Mouse (Mus musculus) hindbrain, embryonic 14.5 days (tissue): ENCODE data around the gene Pdcd7. TPM values are rescaled to one million over a fixed set of nuclear protein-coding genes. Genes with fewer than 3 reads are reported as not detected.

Source experiments
- ATAC-seq: fragments of 200-750 bp; cut with Nextera tagmentation; 2 replicates; pipeline ENCODE4 v1.8.0; 2017; ENCODE audit warnings: moderate number of reproducible peaks, mild to moderate bottlenecking, moderate TSS enrichment, moderate library complexity; ENCODE audit not compliant: low FRiP score
- DNase-seq: peaks from one replicate; pipeline ENCODE4 v3.0.0-alpha.2; 2015; ENCODE audit warnings: low spot score
- H3K27ac ChIP-seq: fragments of 300-500 bp; sonication (generic); 2 replicates; pipeline ENCODE4 v1.5.1; 2014; ENCODE audit warnings: mild to moderate bottlenecking, moderate library complexity
- H3K27me3 ChIP-seq: fragments of 300-500 bp; sonication (generic); 2 replicates; pipeline ENCODE4 v1.6.1; 2014; ENCODE audit warnings: mild to moderate bottlenecking, low read length, mixed read lengths; ENCODE audit not compliant: control insufficient read depth, insufficient read depth
- H3K36me3 ChIP-seq: fragments of 300-500 bp; sonication (generic); replicated peaks from 2 replicates; pipeline ENCODE4 v1.6.1; 2014; ENCODE audit not compliant: control insufficient read depth, insufficient read depth
- H3K4me1 ChIP-seq: fragments of 300-500 bp; sonication (generic); replicated peaks from 2 replicates; pipeline ENCODE4 v1.6.1; 2014; ENCODE audit warnings: antibody characterized with exemption, low read length, mixed read lengths; ENCODE audit not compliant: control insufficient read depth, insufficient read depth
- H3K4me2 ChIP-seq: fragments of 300-500 bp; sonication (generic); replicated peaks from 2 replicates; pipeline ENCODE4 v1.6.1; 2014; ENCODE audit warnings: mild to moderate bottlenecking, moderate library complexity
- H3K4me3 ChIP-seq: fragments of 300-500 bp; sonication (generic); replicated peaks from 2 replicates; pipeline ENCODE4 v1.5.1; 2014; ENCODE audit warnings: mild to moderate bottlenecking, low read length
- H3K9ac ChIP-seq: fragments of 300-500 bp; sonication (generic); 2 replicates; pipeline ENCODE4 v1.6.1; 2014
- H3K9me3 ChIP-seq: fragments of 300-500 bp; sonication (generic); 2 replicates; pipeline ENCODE4 v1.6.1; 2016; ENCODE audit warnings: low read length; ENCODE audit not compliant: control insufficient read depth
- WGBS: fragments of 180-500 bp; shearing (Covaris S2); extraction: QIAGEN DNeasy Blood & Tissue Kit; methylation state at CpG from one replicate; pipeline ENCODE4 v1.1.7; 2014; 5-methylcytosine and 5-hydroxymethylcytosine counted together
- polyA plus RNA-seq: library from polyadenylated mRNA; unstranded; fragments of >200 nt; fragmentation: Nextera tagmentation; extraction: Ambion mirVana; gene quantifications from 2 replicates; pipeline ENCODE4 v1.2.1, GENCODE M21; 2014

Pdcd7 gene
- polyA plus RNA-seq, 1 experiment from 2014 or later, result 10.7 TPM

GRCm38 (mm10) chr9:65386373-65387140, 40.7 kb downstream of the Pdcd7 start:
- ATAC-seq, result no peak
- Histone ChIP-seq H3K27ac (no peak overlapping the region), H3K27me3 (peaks cover 19% of the 10 kb centered on the region), H3K9ac (no peak overlapping the region), H3K4me1 (0 out of 2 replicates have a peak, but pooled peaks cover 3% of the 10 kb centered on the region), H3K4me2 (no peak overlapping the region), H3K9me3 (no peaks in the 10 kb centered on the region), H3K4me3 (no peak overlapping the region), H3K36me3 (no peaks in the 10 kb centered on the region)
- DNase-seq, result no peak
- 36% methylated on average over 8 of the region's 8 CpGs for WGBS

GRCm38 (mm10) chr9:65390752-65391612, 45.1 kb downstream of the Pdcd7 start:
- WGBS, result 17% methylated on average over 93 of the region's 96 CpGs

GRCm38 (mm10) chr9:65391613-65391964, 45.7 kb downstream of the Pdcd7 start, which contains the start of gene Kbtbd13:
Gene Kbtbd13, minus strand, starts transcription at chr9:65391652.
- Histone ChIP-seq H3K4me3 (peak within 1 kb of the TSS; percentile 38), H3K4me1 (0 out of 2 replicates have a peak, but pooled peaks cover 3% of the 10 kb centered on the region), H3K9ac (peak within 1 kb of the TSS; percentile 47), H3K27me3 (peaks cover 32% of the 10 kb centered on the region), H3K4me2 (peak within 1 kb of the TSS; percentile 57), H3K36me3 (no peaks in the 10 kb centered on the region), H3K27ac (no peak within 1 kb of the TSS), H3K9me3 (no peaks in the 10 kb centered on the region)
- ATAC-seq, result no peak
- no peak for DNase-seq
- 44% methylated on average over 8 of the region's 8 CpGs for WGBS

More at GRCm38 (mm10) chr9:65390752-65391612, 45.1 kb downstream of the Pdcd7 start:
- H3K27me3 ChIP-seq, result peaks cover 32% of the 10 kb centered on the region
- 0 out of 2 replicates have a peak, but pooled peaks cover 3% of the 10 kb centered on the region for H3K4me1 ChIP-seq
- DNase-seq, result peak; percentile 51
- peak overlapping the region; percentile 38 for H3K4me3 ChIP-seq
- H3K27ac ChIP-seq, result no peak overlapping the region
- peak overlapping the region; percentile 47 for H3K9ac ChIP-seq
- ATAC-seq, result no peak
- peak overlapping the region; percentile 57 for H3K4me2 ChIP-seq
- H3K9me3 ChIP-seq, result no peaks in the 10 kb centered on the region
- no peaks in the 10 kb centered on the region for H3K36me3 ChIP-seq

GRCm38 (mm10) chr9:65392638-65393364, 46.9 kb downstream of the Pdcd7 start:
- H3K4me2 ChIP-seq, result no peak overlapping the region
- H3K27ac ChIP-seq, result no peak overlapping the region
- H3K4me1 ChIP-seq, result 0 out of 2 replicates have a peak, but pooled peaks cover 3% of the 10 kb centered on the region
- peak; percentile 62 for DNase-seq
- no peaks in the 10 kb centered on the region for H3K9me3 ChIP-seq
- H3K36me3 ChIP-seq, result no peaks in the 10 kb centered on the region
- ATAC-seq, result no peak
- WGBS, result 27% methylated on average over 6 of the region's 6 CpGs
- H3K9ac ChIP-seq, result no peak overlapping the region
- no peak overlapping the region for H3K4me3 ChIP-seq
- peaks cover 32% of the 10 kb centered on the region for H3K27me3 ChIP-seq

GRCm38 (mm10) chr9:65393606-65394005, 47.7 kb downstream of the Pdcd7 start:
- Histone ChIP-seq H3K36me3 (no peaks in the 10 kb centered on the region), H3K4me1 (peaks cover 8% of the 10 kb centered on the region), H3K9ac (no peak overlapping the region), H3K27me3 (peaks cover 32% of the 10 kb centered on the region), H3K27ac (no peak overlapping the region), H3K4me3 (no peak overlapping the region), H3K9me3 (no peaks in the 10 kb centered on the region), H3K4me2 (no peak overlapping the region)
- WGBS, result 60% methylated on average over 2 of the region's 2 CpGs
- no peak for ATAC-seq
- DNase-seq, result no peak

- ATAC-seq, result no peak; the same call in 1 of the 2 replicates
- WGBS, result 69% methylated on average over 2 of the region's 2 CpGs
- H3K4me3 ChIP-seq, result no peak overlapping the region
- peaks cover 8% of the 10 kb centered on the region for H3K4me1 ChIP-seq
- no peak overlapping the region for H3K9ac ChIP-seq
- no peak for DNase-seq
- H3K27ac ChIP-seq, result no peak overlapping the region
- H3K9me3 ChIP-seq, result no peaks in the 10 kb centered on the region
- H3K27me3 ChIP-seq, result peaks cover 32% of the 10 kb centered on the region
- no peak overlapping the region for H3K4me2 ChIP-seq
- no peaks in the 10 kb centered on the region for H3K36me3 ChIP-seq
Measured at GRCm38 (mm10) chr9:65394360-65394759, 48.5 kb downstream of the Pdcd7 start.

GRCm38 (mm10) chr9:65398279-65398678, 52.4 kb downstream of the Pdcd7 start, which contains the start of gene Rasl12:
Gene Rasl12, plus strand, starts transcription at chr9:65398506.
- no peaks in the 10 kb centered on the region for H3K27me3 ChIP-seq
- no peak within 1 kb of the TSS for H3K27ac ChIP-seq
- H3K36me3 ChIP-seq, result no peaks in the 10 kb centered on the region
- no peaks in the 10 kb centered on the region for H3K9me3 ChIP-seq
- ATAC-seq (peak; percentile 73), DNase-seq (peak; percentile 55)
- H3K4me3 ChIP-seq, result peak within 1 kb of the TSS; percentile 44
- peaks cover 5% of the 10 kb centered on the region for H3K4me1 ChIP-seq
- under 1% methylated on average over 24 of the region's 24 CpGs for WGBS
- peak within 1 kb of the TSS; percentile 61 for H3K9ac ChIP-seq
- peak within 1 kb of the TSS; percentile 80 for H3K4me2 ChIP-seq

GRCm38 (mm10) chr9:65399934-65400333, 54.0 kb downstream of the Pdcd7 start:
- H3K4me1 ChIP-seq, result peaks cover 5% of the 10 kb centered on the region
- no peaks in the 10 kb centered on the region for H3K27me3 ChIP-seq
- H3K9ac ChIP-seq, result no peak overlapping the region
- H3K4me3 ChIP-seq, result no peak overlapping the region
- ATAC-seq, result no peak
- H3K4me2 ChIP-seq, result no peak overlapping the region
- no peaks in the 10 kb centered on the region for H3K9me3 ChIP-seq
- H3K27ac ChIP-seq, result no peak overlapping the region
- DNase-seq, result no peak
- no peaks in the 10 kb centered on the region for H3K36me3 ChIP-seq
- 93% methylated on average over 6 of the region's 6 CpGs for WGBS
